Mouse (Mus musculus) adrenal gland, adult 18-20 months (tissue): Measurements from ENCODE around the gene 4933424G06Rik. TPM values are rescaled to one million over a fixed set of nuclear protein-coding genes. Genes with fewer than 3 reads are reported as not detected.

Source experiments
- DNase-seq, 2 experiments: peaks; one replicate each; pipeline ENCODE4 v3.0.0; 2021 to 2022; ENCODE audit warnings: low spot score in 2 of 2
- total RNA-seq, 2 experiments: library from RNA; stranded (reverse); gene quantifications; 1 replicate in 1 of 2; 2 replicates in 1 of 2; pipeline ENCODE4 v1.2.3; 2021

The 4933424G06Rik gene
- total RNA-seq, 2 experiments from 2014 or later, result not detected

- DNase-seq, result no peak
Measured at GRCm38 (mm10) chr1:36768786-36769185, 58.8 kb downstream of the 4933424G06Rik start.

GRCm38 (mm10) chr1:36769951-36770350, 60.0 kb downstream of the 4933424G06Rik start:
- no peak for DNase-seq

- no peak for DNase-seq
Measured at GRCm38 (mm10) chr1:36770998-36771397, 61.0 kb downstream of the 4933424G06Rik start.

DNA sequence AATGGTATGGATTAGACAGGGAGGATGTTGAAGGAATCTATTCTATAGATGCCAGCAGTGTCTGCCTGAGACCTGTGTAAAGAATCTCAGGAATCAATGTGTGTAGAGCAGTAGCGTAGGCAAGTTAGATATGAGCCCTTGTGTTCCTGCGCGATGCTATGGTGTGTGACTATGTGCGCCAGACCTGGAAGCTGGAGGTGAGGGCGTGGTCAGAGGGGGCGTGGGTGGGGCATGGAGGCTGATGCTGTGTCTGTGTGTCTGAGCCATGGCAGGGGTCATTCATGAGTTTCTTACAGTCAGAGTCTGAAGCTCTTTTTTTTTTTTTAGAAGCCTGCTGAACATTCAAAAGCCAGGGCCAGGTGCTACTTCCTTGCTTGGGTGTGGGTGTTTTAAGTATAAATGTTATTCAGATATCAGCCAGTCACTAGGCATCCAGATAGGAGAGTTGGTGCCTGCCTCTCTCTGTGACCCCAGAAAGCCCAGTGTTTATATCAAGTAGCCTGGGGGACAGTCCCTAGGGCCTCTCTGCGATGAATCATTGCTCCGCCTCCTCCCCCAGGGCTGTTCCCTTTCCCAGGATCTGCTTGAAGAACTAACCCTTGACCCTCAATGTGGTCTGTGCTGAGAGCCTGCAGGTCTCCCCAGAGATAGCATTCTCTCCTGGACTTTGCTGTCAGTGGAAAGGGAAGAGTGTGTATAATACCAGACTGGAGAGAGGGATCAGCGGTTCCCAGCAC, 62.4 kb downstream of the 4933424G06Rik start:
- DNase-seq, result no peak

DNA sequence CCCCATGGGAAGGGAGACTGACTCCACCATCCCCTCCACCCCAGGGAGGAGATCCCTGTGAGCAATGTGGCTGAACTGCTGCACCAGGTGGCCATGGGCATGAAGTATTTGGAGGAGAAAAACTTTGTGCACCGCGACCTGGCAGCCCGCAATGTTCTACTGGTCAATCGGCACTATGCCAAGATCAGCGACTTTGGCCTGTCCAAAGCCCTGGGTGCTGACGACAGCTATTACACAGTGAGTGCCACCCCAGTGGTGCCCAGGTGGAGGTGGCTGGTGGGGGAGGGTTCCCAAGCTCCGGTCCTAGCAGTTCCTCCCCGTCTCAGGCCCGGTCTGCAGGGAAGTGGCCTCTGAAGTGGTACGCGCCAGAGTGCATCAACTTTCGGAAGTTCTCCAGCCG, 70.8 kb downstream of the 4933424G06Rik start:
- no peak for DNase-seq

DNA sequence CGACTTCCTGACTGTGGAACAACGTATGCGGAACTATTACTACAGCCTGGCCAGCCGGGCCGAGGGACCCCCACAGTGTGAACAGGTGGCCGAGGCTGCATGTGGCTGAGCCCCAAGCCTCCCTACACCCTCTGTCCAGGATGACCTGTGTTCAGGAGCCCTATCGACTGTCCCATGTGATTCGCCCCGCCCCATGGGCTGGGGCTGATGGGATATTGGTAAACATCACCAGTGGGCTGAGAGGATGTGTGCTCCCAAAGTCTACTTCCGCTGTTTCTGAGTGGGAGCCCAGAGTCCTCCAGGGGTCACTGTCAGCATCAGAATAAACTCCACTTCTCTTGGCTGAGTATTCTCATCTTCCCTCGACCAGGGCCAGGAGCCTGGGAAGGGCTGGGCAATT, 72.5 kb downstream of the 4933424G06Rik start:
- no peak for DNase-seq

GRCm38 (mm10) chr1:36784365-36785134, 74.6 kb downstream of the 4933424G06Rik start:
- peak; percentile 72 to 75 for DNase-seq

GRCm38 (mm10) chr1:36785238-36785641, 75.3 kb downstream of the 4933424G06Rik start:
- no peak for DNase-seq

DNA sequence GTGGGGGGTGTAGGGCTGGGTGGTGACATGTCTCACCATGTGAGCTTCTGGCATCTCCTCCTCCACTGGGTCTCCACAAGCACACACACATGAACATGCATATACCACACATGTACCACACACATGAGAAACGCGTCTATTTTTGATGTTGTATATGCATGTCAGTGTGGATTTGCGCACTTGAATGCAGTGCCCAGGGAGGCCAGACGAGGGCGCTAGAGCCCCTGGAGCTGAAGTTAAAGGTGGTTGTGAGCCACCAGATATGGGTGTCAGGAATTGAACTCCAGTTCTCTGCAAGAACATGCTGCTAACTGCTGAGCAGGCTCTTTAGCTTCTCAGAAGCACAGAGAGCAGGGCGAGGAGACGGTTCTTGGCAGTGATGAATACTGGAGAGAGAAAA, 76.4 kb downstream of the 4933424G06Rik start:
- no peak for DNase-seq

DNA sequence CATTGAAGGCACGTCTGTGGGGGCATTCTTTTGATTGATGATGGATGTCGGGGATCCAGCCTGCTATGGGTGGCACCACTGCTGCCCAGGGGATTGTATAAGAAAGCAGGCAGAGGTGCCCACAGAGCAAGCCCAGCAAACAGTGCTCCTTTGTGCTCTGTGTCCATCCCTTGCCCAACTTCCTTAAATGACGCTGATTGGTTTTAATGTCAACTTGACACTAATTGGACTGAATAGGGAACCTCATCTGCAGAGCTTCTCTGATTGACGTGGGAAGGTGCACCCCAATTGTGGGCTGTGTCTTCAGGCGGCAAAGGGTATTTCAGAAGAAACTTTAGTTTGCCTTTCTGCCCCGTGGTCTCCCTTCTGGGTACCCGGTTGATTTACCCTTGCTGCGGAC, 79.5 kb downstream of the 4933424G06Rik start:
- DNase-seq, result no peak

DNA sequence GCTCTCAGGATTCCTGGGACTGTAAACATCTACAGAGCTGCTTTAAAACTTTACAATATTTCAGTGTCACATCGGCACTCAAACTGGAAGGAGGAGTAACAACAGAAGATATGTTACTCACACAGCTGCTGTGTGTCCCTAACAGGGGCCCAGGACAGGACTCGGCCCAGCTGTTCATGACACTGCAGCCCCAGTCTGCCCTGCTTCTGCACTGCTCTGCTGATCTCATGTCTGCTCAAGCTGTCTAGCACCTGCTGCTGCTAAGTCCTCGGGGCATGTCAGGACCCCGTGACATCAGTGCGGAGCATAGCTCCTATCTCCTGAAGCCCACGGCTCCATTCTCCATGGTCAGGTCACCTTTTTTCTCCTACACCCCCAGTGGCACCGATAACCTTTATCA, 86.8 kb downstream of the 4933424G06Rik start:
- DNase-seq, result no peak

- no peak for DNase-seq
Measured at GRCm38 (mm10) chr1:36797481-36797880, 87.5 kb downstream of the 4933424G06Rik start.

DNA sequence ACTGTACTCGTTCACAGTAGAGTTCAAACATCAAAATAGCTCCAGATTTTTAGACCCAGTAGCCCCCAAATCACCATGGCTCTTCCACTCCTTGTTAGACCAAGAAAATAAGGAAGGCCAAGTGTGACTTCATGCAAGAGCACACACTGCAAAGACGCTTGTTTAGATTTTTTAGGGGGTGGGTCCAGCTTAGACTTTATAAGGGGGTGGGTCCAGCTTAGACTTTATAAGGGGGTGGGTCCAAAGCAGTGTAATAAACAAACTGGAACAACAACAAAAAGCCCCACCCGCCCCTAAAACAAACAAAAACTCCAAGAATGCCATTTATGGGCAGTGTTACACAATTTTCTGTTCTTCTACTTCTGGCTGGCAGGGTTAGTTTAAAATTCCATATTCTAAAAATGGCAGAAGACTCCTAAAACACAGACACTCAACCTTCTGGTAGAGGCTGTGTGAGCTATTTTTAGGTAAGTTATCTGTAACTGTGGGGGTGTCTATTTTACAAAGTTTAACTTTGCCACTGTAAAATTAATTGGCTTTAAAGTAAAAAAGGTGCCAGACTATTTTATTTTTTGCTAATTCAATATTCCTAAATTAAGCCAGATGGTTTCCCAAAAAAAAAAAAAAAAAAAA, 90.5 kb downstream of the 4933424G06Rik start:
- no peak for DNase-seq

- DNase-seq, result no peak
Measured at GRCm38 (mm10) chr1:36804259-36804658, 94.3 kb downstream of the 4933424G06Rik start.

DNA sequence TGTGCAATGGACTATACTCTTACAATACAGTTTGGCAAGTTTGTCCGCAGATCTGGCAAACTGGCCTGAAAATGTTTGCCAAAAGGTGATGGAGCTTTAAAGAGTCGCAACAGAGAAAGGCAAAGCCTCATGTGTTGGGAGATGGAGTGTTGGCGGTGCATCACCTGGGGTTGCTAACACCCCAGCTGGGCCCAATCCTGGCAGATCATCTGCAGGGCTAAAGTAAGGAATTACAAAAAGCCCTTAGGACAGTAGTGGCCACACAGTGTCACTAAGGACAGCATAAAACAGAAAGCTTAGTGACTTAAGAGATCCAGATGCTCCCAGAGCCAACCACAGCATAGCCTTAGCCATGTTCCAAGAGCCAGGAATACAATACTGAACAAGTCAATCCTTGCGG, 94.9 kb downstream of the 4933424G06Rik start:
- no peak for DNase-seq

GRCm38 (mm10) chr1:36806181-36806905, 96.4 kb downstream of the 4933424G06Rik start:
- no peak for DNase-seq

DNA sequence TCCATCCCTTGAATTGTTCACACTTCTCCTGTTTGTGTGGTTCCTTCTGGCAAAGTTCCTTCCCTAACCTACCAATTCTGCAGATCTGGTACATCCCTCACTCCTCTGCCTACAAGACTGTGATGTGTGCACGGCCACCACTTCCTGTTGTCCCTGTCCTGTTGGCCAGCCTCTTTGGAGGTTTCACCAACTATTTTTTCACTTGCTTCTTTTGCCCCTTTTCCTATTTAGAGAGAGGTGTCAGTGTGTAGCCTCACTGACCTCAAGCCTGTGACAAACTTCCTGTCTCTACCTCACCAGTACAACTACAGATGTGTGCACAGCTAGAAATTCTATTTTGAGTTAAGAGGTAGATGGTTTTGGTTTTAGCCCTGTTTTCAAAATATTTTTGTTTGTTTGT, 97.1 kb downstream of the 4933424G06Rik start:
- no peak for DNase-seq
